Mouse (Mus musculus): ENCODE results near the gene Pcbd1.
"Not testable (repeated sequence)": the region's sequence is repeated elsewhere in the genome, so short reads cannot be mapped to it uniquely, and the experiment has no call there.

Gene Pcbd1

DNA sequence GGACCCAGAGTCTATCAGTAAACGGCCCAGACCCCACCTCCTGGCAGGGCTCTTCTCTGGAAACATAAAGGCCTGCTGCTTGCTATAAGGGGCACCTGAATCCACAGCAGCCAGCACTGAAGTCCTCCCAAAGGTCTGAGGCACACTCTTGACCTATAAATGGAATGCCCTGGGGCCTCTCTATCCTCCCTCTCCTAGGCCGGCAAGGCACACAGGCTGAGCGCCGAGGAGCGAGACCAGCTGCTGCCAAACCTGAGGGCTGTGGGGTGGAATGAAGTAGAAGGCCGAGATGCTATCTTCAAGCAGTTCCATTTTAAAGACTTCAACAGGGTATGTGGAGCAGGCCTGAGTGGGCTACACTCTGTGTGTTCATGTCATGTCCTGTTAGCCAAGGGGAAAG lies 2.7 kb downstream of the Pcbd1 start:
- DNase-seq (ENCODE audit: low spot score in 2 of 2): no peak

DNA sequence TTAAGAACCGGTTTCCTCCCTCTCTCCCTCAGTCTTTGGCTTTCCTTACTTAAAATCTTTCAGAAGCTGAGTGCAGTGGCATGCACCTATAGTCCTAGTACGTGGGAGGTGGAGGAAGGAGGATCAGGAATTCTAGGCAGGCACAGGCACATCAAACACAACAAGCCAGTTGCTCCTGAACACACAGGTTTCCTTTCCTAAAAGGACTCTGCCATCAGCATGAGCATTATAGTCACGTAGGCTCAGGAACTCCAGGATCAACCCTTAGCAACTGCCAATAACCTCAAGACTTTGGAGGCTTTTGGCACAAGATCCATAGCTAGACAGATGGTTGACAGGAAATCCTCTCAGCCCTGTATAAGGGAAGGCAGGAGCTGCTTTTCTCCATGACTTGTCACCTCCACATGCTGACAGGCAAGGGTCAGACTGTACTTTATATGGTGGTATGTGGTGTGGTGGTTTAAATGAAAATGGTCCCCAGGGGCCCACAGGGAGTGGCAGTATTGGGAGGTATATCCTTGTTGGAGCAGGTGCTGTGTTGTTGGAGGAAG lies 14.5 kb downstream of the Pcbd1 start:
- no peak for DNase-seq (ENCODE audit: low spot score in 2 of 2)

DNA sequence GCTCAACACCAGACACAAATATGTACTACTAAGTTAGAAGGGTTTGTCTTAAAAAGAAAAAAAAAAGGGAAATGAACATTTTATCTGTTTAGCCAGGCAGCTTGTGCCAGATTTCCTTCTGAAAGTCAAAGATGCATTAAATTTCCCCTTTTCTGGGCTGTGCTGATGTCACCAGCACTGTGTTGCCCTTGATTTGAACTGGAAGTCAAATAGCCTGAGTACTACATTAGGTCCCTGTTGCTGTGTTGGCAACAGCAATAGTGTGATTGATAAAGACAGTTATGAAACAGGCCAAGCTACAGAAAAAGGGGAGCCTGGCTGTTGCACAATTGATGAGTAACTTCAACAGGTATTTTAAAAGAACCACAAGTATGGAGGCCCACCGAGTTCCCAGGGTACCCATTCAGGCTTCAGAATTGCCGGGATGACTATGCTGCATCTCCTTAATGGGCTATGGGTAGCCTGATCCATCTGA lies 25.2 kb downstream of the Pcbd1 start:
- DNase-seq (ENCODE audit: low spot score in 2 of 2): no peak

DNA sequence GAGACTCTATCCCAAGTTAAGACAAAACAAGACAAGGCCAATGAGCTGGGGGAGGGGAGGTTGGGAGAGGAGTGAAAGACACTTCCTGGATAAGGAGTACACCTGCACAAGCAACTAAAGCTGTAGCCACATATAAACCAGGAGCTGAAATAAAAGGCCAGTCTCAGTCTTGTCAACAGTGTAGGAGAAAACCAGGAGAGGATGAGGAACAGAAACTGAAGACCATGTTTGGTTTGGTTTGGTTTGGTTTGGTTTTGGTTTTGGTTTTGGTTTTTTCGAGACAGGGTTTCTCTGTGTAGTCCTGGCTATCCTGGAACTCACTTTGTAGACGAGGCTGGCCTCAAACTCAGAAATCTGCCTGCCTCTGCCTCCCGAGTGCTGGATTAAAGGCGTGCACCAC lies 32.6 kb downstream of the Pcbd1 start:
- not testable (repeated sequence) for DNase-seq (ENCODE audit: low spot score in 2 of 2)

DNA sequence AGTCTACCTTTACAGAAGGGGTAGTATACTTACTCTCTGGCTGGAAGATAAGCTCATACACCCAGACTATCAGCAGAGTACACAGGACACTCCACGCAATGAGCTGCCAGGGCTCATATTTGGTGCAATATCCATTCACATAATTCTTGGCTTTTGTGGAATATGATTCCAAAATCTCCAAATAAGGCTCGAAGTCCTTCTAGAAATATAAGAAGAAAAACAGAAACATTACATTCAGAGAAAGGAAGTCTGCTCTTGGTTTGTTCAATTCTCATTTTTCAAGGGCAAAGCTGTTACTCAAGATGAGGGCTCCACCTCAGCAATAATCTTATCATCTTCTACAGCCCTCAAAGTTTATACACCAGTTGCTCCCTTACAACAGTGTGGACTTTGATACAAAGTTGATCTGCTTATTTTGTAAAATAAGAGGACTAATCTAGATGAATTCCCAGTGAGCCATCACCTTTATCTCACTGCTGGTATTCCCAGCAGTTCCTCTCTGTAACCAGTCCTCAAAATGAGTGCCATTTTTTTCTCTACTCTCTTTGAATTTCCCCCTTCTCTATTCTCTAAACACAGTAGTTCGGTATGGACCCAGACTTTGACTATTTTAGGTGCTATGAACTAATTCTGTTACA lies 34.3 kb downstream of the Pcbd1 start:
- DNase-seq (ENCODE audit: low spot score in 2 of 2): no peak

DNA sequence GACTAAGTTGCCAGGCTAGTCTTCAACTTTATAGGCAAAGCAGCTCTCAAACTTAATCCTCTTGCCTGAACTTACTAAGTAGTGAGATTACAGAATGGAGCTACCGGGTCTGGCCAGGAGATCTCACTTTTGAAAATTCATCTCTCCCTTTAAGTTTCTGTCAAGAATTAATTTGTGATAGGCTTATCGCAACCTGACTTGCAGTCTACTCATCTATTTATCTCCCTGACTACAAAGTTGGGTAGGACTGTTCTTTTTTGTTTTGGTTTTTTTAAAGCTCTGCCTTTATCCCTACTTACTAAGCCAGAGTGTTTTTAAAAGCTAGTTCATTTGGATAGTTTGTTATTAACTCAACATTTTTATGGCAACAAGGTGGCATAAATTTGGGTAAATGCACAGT lies 35.3 kb downstream of the Pcbd1 start:
- no peak for DNase-seq (ENCODE audit: low spot score in 2 of 2)

DNA sequence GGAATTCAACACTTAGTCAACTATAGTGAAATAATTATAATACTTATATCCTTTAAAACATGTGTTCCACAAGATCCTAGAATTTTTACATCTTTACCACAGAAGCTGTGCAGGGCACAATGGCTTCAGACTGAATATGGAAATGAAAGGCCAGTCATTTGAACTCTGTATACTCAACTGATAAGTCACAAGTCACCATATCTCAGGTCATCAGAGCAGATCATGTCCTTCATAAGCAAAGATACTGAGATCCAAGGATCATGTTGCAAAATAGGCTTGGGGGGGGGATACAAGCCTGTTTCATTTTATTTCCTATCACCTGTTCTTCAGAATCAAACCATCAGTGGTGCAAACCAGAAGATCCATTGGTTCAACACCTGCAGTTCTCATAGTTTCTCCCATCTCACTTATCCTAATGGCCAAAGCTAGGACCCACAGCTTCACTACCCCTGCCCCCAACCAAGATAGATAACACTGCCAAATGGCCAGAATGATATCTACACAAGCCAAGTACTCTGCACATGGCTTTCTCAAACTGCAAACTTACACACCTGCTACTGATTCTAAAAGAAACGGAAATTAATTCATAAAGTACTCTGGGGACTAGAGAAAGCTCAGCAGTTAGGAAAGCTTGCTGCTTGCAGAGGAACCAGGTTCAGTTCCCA lies 39.7 kb downstream of the Pcbd1 start:
- DNase-seq (ENCODE audit: low spot score in 2 of 2): no peak

DNA sequence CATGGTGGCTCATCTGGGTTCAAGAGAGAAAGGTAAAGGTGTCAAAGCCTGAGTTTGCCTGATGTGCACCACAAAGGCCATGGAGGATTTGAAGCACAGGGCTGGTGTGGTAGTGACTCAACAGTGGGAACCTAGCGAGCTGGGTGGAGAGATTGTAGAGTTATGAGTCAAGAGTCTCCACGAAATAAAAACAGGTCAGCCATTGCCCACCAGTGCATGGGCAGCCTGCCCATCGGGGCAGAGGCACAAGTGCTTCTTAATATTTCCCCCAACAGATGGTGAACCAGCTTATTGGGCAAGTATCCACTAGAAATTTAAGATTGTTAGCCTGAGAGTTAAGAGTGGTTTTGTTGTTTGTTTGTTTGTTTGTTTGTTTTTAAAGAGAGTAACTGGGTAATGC lies 41.8 kb downstream of the Pcbd1 start:
- no peak for DNase-seq (ENCODE audit: low spot score in 2 of 2)

DNA sequence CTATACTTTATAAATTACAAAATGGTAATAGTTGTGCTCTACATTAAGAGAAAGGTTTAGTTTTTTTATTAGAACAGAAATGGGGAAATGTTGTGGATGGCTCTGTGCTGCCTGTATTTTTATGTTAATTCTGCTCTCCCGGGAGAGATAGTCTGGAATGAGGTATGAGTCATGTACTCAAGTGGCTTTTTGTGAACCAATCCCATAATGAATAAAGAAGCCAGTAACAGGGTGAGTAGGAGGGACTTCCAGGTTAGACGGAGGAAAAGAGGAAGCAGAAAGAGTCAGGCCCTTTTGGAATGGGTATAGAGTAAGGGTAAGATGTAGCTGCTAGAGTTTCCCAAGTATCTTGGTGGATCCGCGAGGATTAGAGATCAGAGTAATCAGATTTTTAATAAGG lies 44.9 kb downstream of the Pcbd1 start:
- DNase-seq (ENCODE audit: low spot score in 2 of 2): no peak

DNA sequence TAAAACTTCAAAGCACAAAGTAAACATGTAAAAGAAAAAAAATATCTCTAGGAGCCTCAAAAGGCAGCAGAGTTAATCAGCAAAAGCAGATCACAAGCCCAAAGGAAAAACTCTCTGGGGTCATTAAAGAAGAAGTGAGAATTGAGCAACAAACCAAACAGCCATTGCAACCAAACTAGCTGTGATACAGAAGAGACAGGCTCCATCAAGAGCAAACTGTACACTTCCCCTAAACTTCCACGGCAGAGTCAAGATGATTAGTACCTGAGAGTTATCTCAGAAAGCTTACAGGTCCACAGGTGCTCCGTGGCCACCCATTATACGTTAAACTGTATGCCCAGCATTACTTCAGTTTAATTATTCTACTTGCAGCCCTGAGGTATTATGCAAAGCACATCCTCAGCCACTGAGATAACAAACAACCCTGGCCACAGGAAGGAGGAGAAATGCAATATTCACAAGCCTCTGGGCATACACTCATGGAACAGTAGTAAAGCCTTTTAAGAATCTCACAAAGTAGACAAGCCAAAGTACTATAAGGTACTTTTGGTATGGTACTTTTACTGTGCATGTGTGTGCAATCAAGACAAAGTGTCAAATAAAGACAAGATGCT lies 46.2 kb downstream of the Pcbd1 start:
- DNase-seq (ENCODE audit: low spot score in 2 of 2): no peak

DNA sequence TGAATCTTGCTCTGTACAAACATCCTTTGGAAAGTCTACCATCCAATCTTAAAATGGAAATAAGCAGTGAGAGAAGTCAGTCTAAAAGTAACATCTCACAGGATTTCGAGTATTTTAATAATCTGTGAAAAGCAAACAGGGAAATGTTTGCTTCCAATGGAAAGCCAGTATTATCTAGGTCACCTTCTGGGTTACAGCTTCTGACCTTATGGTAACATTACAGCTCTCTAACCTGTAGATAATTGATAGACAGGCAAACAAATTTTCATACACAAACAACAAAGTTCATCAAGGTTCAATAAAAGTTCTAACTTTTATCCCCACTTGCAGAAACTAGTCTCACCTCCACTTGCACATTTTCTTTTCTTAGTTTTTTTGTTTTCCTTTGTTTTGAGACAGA lies 48.4 kb downstream of the Pcbd1 start:
- DNase-seq (ENCODE audit: low spot score in 2 of 2): no peak

DNA sequence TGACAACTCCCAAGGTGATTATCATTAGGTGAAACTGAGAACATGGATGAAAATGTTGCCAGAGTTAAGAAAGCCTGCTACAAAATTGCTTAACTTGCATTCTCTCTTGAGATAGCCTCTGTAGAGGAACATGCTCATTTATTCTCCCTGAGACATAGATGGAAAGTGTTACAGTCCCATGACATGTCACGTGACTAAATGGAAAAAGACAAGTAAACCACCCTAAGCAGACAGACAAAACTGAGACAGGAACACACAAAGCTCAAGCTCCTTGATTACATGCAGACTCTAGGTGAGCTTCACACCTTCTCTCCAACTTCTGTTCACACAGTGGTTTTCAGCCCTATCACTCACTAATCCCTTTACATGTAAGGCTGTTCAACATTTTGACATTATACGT lies 54.2 kb downstream of the Pcbd1 start:
- no peak for DNase-seq (ENCODE audit: low spot score in 2 of 2)
